Mouse (Mus musculus) B cell, adult (primary cell): Measurements from ENCODE around the gene Olfr901. TPM values are rescaled to one million over a fixed set of nuclear protein-coding genes. Genes with fewer than 3 reads are reported as not detected.

Experiments
- total RNA-seq: library from RNA; stranded (reverse); gene quantifications from 4 replicates; pipeline ENCODE4 v1.2.4, GENCODE M21; 2023; ENCODE audit not compliant: inconsistent age

Olfr901 gene
- not detected in 4 replicates for total RNA-seq

DNA sequence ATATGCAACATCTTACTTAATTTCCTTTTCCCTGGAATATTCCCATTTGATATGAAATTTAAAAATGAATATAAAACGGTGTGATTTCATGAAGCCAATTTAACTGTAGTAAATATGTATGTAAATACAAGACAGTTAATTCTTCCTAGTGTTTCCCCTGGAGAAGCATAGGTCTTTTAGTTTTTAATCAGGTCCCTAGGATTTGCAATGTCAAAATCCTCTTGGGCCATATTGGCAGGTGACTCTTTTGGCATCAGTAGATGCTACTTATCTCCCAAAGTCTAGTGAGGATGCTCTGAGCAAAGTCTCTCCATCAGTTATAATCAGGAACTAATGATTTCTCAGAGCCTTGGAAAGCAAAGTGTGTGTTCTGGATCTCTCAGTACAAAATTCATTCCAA is at the start of gene Olfr901:
Olfr901 (plus strand) TSS at position 301 of the 400 bp plus-strand sequence.

DNA sequence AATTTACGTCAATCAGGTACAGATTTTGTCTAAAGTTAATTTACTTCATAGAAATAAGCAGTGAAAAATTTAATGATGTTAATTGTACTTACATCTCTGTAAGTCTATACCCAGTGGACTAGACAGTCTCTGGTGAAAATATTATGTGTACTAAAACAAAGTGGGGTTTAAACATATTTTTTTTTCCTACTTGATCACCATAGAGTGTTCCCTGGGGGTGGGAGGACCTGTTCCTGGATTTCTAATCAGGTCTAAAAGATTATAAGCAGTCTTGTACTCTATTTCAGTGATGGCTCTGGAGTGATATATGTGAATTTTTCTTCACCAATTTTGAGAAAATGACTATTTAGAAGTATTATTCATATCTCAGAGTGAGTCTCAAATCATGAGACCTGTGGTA is 27.9 kb upstream of the Olfr901 start, which contains the start of gene Olfr147:
Olfr147 (plus strand) TSS at position 301 of the 400 bp plus-strand sequence.

DNA sequence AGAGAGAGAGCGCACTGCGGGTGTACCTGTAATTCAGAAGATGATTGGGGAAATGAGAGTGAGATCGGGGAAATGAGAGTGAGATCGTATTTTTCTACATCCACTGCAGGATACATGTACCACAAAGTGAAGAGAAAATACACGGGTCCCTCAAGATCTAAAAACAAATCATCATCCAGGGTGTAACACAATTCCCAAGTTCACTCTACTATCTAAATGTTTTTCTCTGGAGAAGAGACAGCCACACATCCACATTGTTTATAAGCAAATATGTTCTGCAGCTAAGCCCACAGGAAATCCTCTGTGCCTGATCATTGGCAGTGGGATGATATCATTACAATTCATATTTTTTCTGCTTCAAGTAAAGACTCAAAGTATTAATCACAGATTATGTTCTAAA is 18.1 kb downstream of the Olfr901 start, which contains the start of gene Olfr902:
Olfr902 (plus strand) TSS at position 301 of the 400 bp plus-strand sequence.

DNA sequence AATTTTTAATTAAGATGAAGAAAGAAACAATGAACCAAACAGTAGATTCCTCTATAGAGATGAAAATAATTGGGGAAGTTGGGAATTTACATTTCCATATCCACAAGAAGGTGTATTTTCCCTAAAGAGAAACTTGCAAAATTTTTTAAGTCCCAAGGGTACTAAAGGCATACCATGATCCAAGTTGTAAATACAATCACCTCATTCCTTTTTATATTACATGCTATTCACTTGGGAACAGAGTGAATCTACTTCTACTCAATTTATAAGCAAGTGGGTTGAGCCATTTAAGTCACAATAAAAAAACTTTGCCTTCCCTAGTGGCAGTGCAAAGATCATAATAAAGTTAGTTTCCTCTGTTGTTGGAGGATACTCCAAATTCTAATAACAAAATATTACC is 33.6 kb downstream of the Olfr901 start, which contains the start of gene Olfr904:
Olfr904 (plus strand) TSS at position 301 of the 400 bp plus-strand sequence.

DNA sequence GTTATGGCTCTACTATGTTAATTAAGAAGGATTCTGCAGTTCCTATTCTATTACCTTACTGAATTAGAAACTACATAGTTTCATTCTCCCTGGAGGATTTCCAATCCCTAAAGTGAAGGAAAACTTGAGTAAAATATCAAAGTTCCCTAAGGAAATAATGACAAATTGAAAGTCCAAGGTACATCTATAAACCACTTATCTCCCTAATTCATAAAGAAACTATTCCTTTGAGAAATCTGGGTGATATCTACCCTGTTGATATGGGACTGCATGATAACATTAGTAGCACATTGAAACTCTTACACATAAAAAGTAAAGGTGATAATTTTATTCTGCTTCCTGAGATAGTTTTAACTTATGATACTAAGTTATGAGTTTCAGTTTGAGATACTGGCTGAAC is 41.6 kb downstream of the Olfr901 start, which contains the start of gene Olfr905:
Olfr905 (plus strand) TSS at position 301 of the 400 bp plus-strand sequence.

Other genes starting within 250 kb of the Olfr901 start
- not detected in 4 replicates for gene Olfr891, start 248.6 kb upstream of the Olfr901 start, total RNA-seq
- gene Olfr893, start 221.1 kb upstream of the Olfr901 start, total RNA-seq = not detected in 4 replicates
- gene Olfr894, start 211.4 kb upstream of the Olfr901 start, total RNA-seq = not detected in 4 replicates
- gene Olfr143, start 176.7 kb upstream of the Olfr901 start, total RNA-seq = not detected in 4 replicates
- not detected in 4 replicates for gene Olfr895, start 161.6 kb upstream of the Olfr901 start, total RNA-seq
- not detected in 4 replicates for gene Olfr896-ps1, start 138.3 kb upstream of the Olfr901 start, total RNA-seq
- gene Olfr25, start 100.4 kb upstream of the Olfr901 start, total RNA-seq = not detected in 4 replicates
- not detected in 4 replicates for gene Olfr898, start 81.0 kb upstream of the Olfr901 start, total RNA-seq
- gene Olfr250, start 62.6 kb upstream of the Olfr901 start, total RNA-seq = not detected in 4 replicates
- not detected in 4 replicates for gene Olfr251, start 52.4 kb upstream of the Olfr901 start, total RNA-seq
- gene Olfr147, start 27.8 kb upstream of the Olfr901 start, total RNA-seq = not detected in 4 replicates
- not detected in 4 replicates for gene Olfr902, start 18.2 kb downstream of the Olfr901 start, total RNA-seq
- not detected in 4 replicates for gene Olfr904, start 33.7 kb downstream of the Olfr901 start, total RNA-seq
- not detected in 4 replicates for gene Olfr905, start 41.7 kb downstream of the Olfr901 start, total RNA-seq
- not detected in 4 replicates for gene Olfr906, start 57.6 kb downstream of the Olfr901 start, total RNA-seq
- not detected in 4 replicates for gene Olfr907, start 66.3 kb downstream of the Olfr901 start, total RNA-seq
- not detected in 4 replicates for gene Olfr911-ps1, start 92.1 kb downstream of the Olfr901 start, total RNA-seq
- not detected in 4 replicates for gene Olfr910, start 108.4 kb downstream of the Olfr901 start, total RNA-seq
- gene Olfr912, start 150.7 kb downstream of the Olfr901 start, total RNA-seq = not detected in 4 replicates
- not detected in 4 replicates for gene Olfr913, start 163.3 kb downstream of the Olfr901 start, total RNA-seq
- gene Olfr914, start 175.6 kb downstream of the Olfr901 start, total RNA-seq = not detected in 4 replicates
- not detected in 4 replicates for gene Olfr916, start 230.4 kb downstream of the Olfr901 start, total RNA-seq
- not detected in 4 replicates for gene Olfr917, start 236.4 kb downstream of the Olfr901 start, total RNA-seq
- not detected in 4 replicates for gene Olfr918, start 245.1 kb downstream of the Olfr901 start, total RNA-seq